Mouse (Mus musculus) MEL (cell line): ENCODE measurements at regions not wholly inside any gene's neighbourhood (a gene's known extent, or its start where the extent isn't known, plus 50 kb on each side); places are given as distances from the start of the nearest gene placed in this dataset.

Experiments used
- CTCF ChIP-seq, 3 experiments: IDR thresholded peaks in 2 of 3; conservative IDR thresholded peaks in 1 of 3; 2 replicates each; pipeline ENCODE4 v1.5.1; 2011 to 2012; ENCODE audit warnings: low read length in 3 of 3, low read depth in 2 of 3, mild to moderate bottlenecking in 2 of 3, improper control_type of control experiment in 1 of 3, inconsistent platforms in 1 of 3, mixed read lengths in 1 of 3, moderate library complexity in 1 of 3; ENCODE audit not compliant: control insufficient read depth in 1 of 3, insufficient read depth in 1 of 3, poor library complexity in 1 of 3, severe bottlenecking in 1 of 3
- E2F4 ChIP-seq: IDR thresholded peaks from 2 replicates; pipeline ENCODE4 v1.6.1; 2011; ENCODE audit warnings: low read depth, low read length, improper control_type of control experiment, borderline replicate concordance
- EP300 ChIP-seq, 2 experiments: IDR thresholded peaks; 2 replicates each; pipeline ENCODE4 v1.6.1; 2011; ENCODE audit warnings: improper control_type of control experiment in 2 of 2, low read length in 2 of 2, low read depth in 1 of 2, mild to moderate bottlenecking in 1 of 2
- GATA1 ChIP-seq: IDR thresholded peaks from 2 replicates; pipeline ENCODE4 v1.6.1; 2011; ENCODE audit warnings: low read depth, low read length, improper control_type of control experiment
- MYB ChIP-seq: IDR thresholded peaks from 2 replicates; pipeline ENCODE4 v1.6.1; 2011; ENCODE audit warnings: mild to moderate bottlenecking, low read depth, low read length, improper control_type of control experiment
- NRF1 ChIP-seq: IDR thresholded peaks from 2 replicates; pipeline ENCODE4 v1.6.1; 2014; ENCODE audit warnings: low read depth, mild to moderate bottlenecking, inconsistent platforms, low read length, improper control_type of control experiment, moderate library complexity; ENCODE audit not compliant: poor library complexity, insufficient read depth, severe bottlenecking
- POLR2A ChIP-seq, 2 experiments: IDR thresholded peaks; 2 replicates each; pipeline ENCODE4 v1.6.1; 2011 to 2012; ENCODE audit warnings: low read length in 2 of 2, mild to moderate bottlenecking in 2 of 2, control low read depth in 1 of 2, improper control_type of control experiment in 1 of 2, low read depth in 1 of 2, moderate library complexity in 1 of 2; ENCODE audit not compliant: control insufficient read depth in 1 of 2, insufficient read depth in 1 of 2, poor library complexity in 1 of 2
- POLR2AphosphoS2 ChIP-seq: IDR thresholded peaks from 2 replicates; pipeline ENCODE4 v1.6.1; 2011; ENCODE audit warnings: low read length, improper control_type of control experiment
- POLR2AphosphoS5 ChIP-seq: IDR thresholded peaks from 2 replicates; pipeline ENCODE4 v1.6.1; 2012; ENCODE audit warnings: low read depth, borderline replicate concordance, mild to moderate bottlenecking, inconsistent platforms, low read length, moderate library complexity, mixed read lengths
- ZC3H11A ChIP-seq: IDR thresholded peaks from 2 replicates; pipeline ENCODE4 v1.6.1; 2012; ENCODE audit warnings: low read depth, mild to moderate bottlenecking, inconsistent platforms, low read length, improper control_type of control experiment
- ZMIZ1 ChIP-seq: IDR thresholded peaks from 2 replicates; pipeline ENCODE4 v1.6.1; 2012; ENCODE audit warnings: low read depth, mild to moderate bottlenecking, inconsistent platforms, low read length, improper control_type of control experiment, moderate library complexity
- ZNF384 ChIP-seq: IDR thresholded peaks from 2 replicates; pipeline ENCODE4 v1.6.1; 2012; ENCODE audit warnings: low read depth, mild to moderate bottlenecking, inconsistent platforms, low read length, improper control_type of control experiment

- TF ChIP-seq CTCF (IDR thresholded peaks at IDR 0.05 in 2 of 3, conservative IDR thresholded peaks at IDR 0.05 in 1 of 3; ENCODE audit: control insufficient read depth in 1 of 3, insufficient read depth in 1 of 3, low read depth in 2 of 3, low read length in 3 of 3, poor library complexity in 1 of 3, severe bottlenecking in 1 of 3): no peak
- TF ChIP-seq ZC3H11A: no peak
- no peak for TF ChIP-seq NRF1
- no peak for TF ChIP-seq MYB
- no peak for TF ChIP-seq POLR2AphosphoS5
- no peak for TF ChIP-seq POLR2A (IDR thresholded peaks at IDR 0.05; ENCODE audit: control insufficient read depth in 1 of 2, insufficient read depth in 1 of 2, low read depth in 1 of 2, low read length in 2 of 2, poor library complexity in 1 of 2)
- TF ChIP-seq ZNF384: no peak
- TF ChIP-seq EP300 (IDR thresholded peaks at IDR 0.05; ENCODE audit: low read depth in 1 of 2, low read length in 2 of 2): no peak
- TF ChIP-seq ZMIZ1: no peak
- TF ChIP-seq GATA1: no peak
- no peak for TF ChIP-seq POLR2AphosphoS2
- no peak for TF ChIP-seq E2F4
These were observed 99.8 kb upstream of the Rai14 start for GRCm38 (mm10) chr15:10814195-10814594.
